Mouse (Mus musculus) macrophage (primary cell): ENCODE measurements around the gene Zfp985. TPM values are rescaled to one million over a fixed set of nuclear protein-coding genes. Genes with fewer than 3 reads are reported as not detected.
"Not testable (repeated sequence)": the region's sequence is repeated elsewhere in the genome, so short reads cannot be mapped to it uniquely, and the experiment has no call there.

Experiments used
- H3K27ac ChIP-seq: fragments of 350-480 bp; formaldehyde crosslinking; 2 replicates; pipeline ENCODE4 v1.9.0; 2021
- H3K36me3 ChIP-seq: fragments of 350-480 bp; formaldehyde crosslinking; 2 replicates; pipeline ENCODE4 v1.9.0; 2021; ENCODE audit errors: inconsistent target
- H3K4me3 ChIP-seq: fragments of 350-480 bp; formaldehyde crosslinking; 2 replicates; pipeline ENCODE4 v1.9.0; 2021; ENCODE audit errors: inconsistent target
- H3K79me2 ChIP-seq: fragments of 350-480 bp; formaldehyde crosslinking; 2 replicates; pipeline ENCODE4 v1.9.0; 2021; ENCODE audit errors: inconsistent target
- WGBS: methylation state at CpG from one replicate; pipeline ENCODE4 v1.1.7; 2026; ENCODE audit warnings: inconsistent platforms; ENCODE audit not compliant: missing documents; 5-methylcytosine and 5-hydroxymethylcytosine counted together
- polyA plus RNA-seq: library from polyadenylated mRNA; stranded (reverse); fragments of 250-400 nt; gene quantifications from 3 replicates; pipeline ENCODE4 v1.2.4, GENCODE M21; 2018; ENCODE audit warnings: inconsistent platforms

Zfp985 gene
- polyA plus RNA-seq, 1 experiment from 2014 or later: not detected

- not testable (repeated sequence) for H3K79me2 ChIP-seq, H3K36me3 ChIP-seq, H3K4me3 ChIP-seq, H3K27ac ChIP-seq
- WGBS: 84% methylated on average over 4 of the region's 4 CpGs
Measured at GRCm38 (mm10) chr4:147579371-147579770, 26.3 kb downstream of the Zfp985 start.

- Histone ChIP-seq H3K27ac (no peak overlapping the region), H3K4me3 (no peak overlapping the region), H3K79me2 (no peaks in the 10 kb centered on the region), H3K36me3 (no peaks in the 10 kb centered on the region)
- WGBS: 66% methylated on average over 1 of the region's 1 CpGs
Measured at GRCm38 (mm10) chr4:147586511-147587473, 33.7 kb downstream of the Zfp985 start.

GRCm38 (mm10) chr4:147594630-147595029 is 41.6 kb downstream of the Zfp985 start:
- WGBS: 78% methylated on average over 3 of the region's 3 CpGs
- not testable (repeated sequence) for H3K4me3 ChIP-seq, H3K79me2 ChIP-seq, H3K36me3 ChIP-seq, H3K27ac ChIP-seq

DNA sequence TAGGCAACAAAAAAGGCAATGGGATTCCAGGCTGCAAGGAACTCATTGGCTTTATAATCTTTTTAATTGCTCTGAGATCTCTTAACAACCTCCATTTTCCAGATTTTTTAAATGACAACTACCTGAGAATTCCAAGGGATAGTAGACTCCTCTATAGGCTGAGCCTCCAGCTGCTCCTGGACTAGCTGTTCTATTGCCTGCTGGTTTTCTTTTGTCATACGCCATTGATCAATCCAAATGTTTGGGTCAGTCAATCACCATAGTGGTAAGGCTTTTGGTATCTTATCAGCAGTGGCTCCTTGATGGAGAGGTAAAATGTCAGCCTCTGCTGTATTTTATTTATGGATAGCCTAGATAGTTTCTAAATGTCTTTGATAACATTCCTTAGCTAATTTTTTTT is 44.6 kb downstream of the Zfp985 start:
- Histone ChIP-seq H3K4me3 (no peak overlapping the region), H3K79me2 (no peaks in the 10 kb centered on the region), H3K27ac (no peak overlapping the region), H3K36me3 (no peaks in the 10 kb centered on the region)
- 69% methylated on average over 1 of the region's 1 CpGs for WGBS

DNA sequence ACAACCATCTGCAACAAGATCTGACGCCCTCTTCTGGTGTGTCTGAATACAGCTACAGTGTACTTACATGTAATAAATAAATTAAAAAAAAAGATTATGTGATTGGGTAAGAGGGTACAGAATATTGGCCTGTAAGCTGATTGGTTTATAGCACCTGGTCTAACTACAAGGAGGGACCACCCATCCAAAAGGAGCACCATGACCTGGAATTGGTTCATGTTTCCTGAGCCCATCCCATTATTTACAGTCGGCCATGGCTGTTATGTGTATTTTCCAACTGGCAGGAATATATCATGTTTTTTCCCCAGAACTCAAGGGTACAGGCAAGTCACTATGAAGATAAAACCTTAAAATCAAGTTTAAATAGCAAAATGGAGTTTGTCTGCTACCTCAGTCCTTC is 45.8 kb downstream of the Zfp985 start:
- no peak overlapping the region for H3K4me3 ChIP-seq
- 70% methylated on average over 2 of the region's 2 CpGs for WGBS
- H3K36me3 ChIP-seq: no peaks in the 10 kb centered on the region
- H3K79me2 ChIP-seq: no peaks in the 10 kb centered on the region
- no peak overlapping the region for H3K27ac ChIP-seq

DNA sequence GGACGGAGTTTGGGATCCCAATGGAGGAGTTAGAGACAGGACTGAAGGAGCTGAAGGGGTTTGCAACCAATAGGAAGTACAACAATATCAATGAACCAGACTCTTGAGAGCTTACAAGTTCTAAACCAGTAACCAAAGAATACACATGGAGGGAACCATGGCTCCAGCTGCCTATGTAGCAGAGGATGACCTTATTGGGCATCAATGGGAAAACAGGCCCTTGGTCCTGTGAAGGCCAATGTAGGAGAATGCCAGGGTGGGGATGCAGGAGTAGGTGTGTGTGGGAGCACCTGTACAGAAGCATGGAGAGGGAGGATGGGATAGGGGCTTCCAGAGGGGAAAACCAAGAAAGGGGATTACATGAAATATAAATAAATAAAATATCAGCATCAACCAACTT is 48.8 kb downstream of the Zfp985 start:
- 33% methylated on average over 1 of the region's 1 CpGs for WGBS

GRCm38 (mm10) chr4:147603806-147604205 is 50.7 kb downstream of the Zfp985 start:
- no peak overlapping the region for H3K4me3 ChIP-seq
- WGBS: 69% methylated on average over 4 of the region's 4 CpGs
- no peaks in the 10 kb centered on the region for H3K36me3 ChIP-seq
- H3K79me2 ChIP-seq: no peaks in the 10 kb centered on the region
- H3K27ac ChIP-seq: no peak overlapping the region

More for the DNA sequence above, 48.8 kb downstream of the Zfp985 start:
- no peaks in the 10 kb centered on the region for H3K79me2 ChIP-seq
- H3K36me3 ChIP-seq: no peaks in the 10 kb centered on the region
- H3K27ac ChIP-seq: no peak overlapping the region
- H3K4me3 ChIP-seq: no peak overlapping the region

DNA sequence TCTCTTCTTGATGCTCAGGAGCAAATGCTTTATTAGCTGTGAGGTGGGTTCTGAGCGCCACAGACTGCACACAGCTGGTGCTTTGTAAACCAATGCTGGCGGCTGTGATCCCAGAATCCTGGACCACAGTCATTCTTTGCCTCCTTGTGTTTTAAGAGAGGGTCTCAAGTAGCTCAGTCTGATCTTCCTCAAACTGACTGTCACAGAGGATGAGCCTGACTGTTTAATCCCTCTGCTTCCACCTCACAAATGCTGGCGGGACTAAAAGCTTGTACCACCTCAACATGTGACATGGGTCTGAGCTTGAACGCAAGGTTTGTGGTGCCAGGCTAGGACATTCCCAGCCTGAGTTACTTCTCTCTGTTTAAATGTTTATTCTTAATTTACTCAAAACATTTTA is 52.4 kb downstream of the Zfp985 start:
- H3K36me3 ChIP-seq: no peaks in the 10 kb centered on the region
- H3K4me3 ChIP-seq: no peak overlapping the region
- no peak overlapping the region for H3K27ac ChIP-seq
- WGBS: 83% methylated on average over 4 of the region's 4 CpGs
- H3K79me2 ChIP-seq: no peaks in the 10 kb centered on the region

DNA sequence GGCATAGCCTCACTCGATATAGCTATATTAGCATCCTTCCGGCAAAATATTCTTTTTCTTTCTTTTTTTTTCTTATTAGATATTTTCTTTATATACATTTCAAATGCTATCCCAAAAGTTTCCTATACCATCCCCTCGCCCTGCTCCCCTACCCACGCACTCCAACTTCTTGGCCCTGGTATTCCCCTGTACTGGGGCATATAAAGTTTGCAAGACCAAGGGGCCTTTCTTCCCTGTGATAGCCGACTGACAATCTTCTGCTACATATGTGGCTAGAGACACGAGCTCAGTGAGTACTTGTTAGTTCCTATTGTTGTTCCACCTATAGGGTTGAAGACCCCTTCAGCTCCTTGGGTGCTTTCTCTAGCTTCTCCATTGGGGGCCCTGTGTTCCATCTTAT is 53.4 kb downstream of the Zfp985 start:
- H3K4me3 ChIP-seq, H3K36me3 ChIP-seq, H3K27ac ChIP-seq, H3K79me2 ChIP-seq: not testable (repeated sequence)
- 84% methylated on average over 6 of the region's 6 CpGs for WGBS

DNA sequence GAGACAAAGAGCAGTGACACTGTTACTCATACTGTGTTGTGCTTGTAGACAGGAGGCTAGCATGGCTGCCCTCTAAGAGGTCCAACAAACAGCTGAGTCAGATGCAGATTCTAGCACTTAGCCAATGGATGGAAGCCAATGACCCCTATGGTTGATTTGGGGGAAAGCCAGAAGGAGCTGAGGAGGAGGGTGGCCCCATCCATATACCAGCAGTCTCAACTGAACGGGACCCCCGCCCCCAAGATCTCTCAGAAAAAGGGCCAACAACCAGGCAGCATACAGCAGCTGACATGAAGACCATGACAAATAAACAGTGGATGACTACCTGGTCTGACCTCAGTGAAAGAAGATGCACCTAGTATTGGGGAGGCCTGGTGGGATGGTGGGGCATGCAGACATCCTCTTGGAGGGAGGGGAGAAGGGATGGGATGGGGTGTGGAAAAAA is 80.8 kb downstream of the Zfp985 start:
- not testable (repeated sequence) for H3K36me3 ChIP-seq, H3K27ac ChIP-seq, H3K79me2 ChIP-seq, H3K4me3 ChIP-seq
- WGBS: no CpG with 5 or more reads among the region's 2 CpGs

Other genes starting within 250 kb of the Zfp985 start
- not detected in 3 replicates for gene Zfp988, start 247.6 kb upstream of the Zfp985 start, polyA plus RNA-seq
- gene Zfp978, start 192.0 kb upstream of the Zfp985 start, polyA plus RNA-seq: not detected in 3 replicates
- gene Zfp982, start 60.9 kb upstream of the Zfp985 start, polyA plus RNA-seq: 0.21 to 0.39 TPM (median 0.25 TPM) in 3 replicates
- not detected in 3 replicates for gene Gm16503, start 13.1 kb upstream of the Zfp985 start, polyA plus RNA-seq
- 0.29 to 1.7 TPM (median 1.1 TPM) in 3 replicates for gene Zfp979, start 89.2 kb downstream of the Zfp985 start, polyA plus RNA-seq
- not detected in 3 replicates for gene Zfp534, start 149.3 kb downstream of the Zfp985 start, polyA plus RNA-seq